Mouse (Mus musculus): ENCODE measurements around the gene Nrip1.

Nrip1 gene

GRCm38 (mm10) chr16:76372045-76372940, 1.3 kb downstream of the Nrip1 start:
- DNase-seq (ENCODE audit: low read depth, low spot score), result peak; percentile 57

- DNase-seq (ENCODE audit: low read depth, low spot score), result no peak
These were observed 2.1 kb downstream of the Nrip1 start for GRCm38 (mm10) chr16:76371614-76371917.

- DNase-seq (ENCODE audit: low read depth, low spot score), result no peak
These were observed 2.7 kb downstream of the Nrip1 start for GRCm38 (mm10) chr16:76370716-76371613.

- peak; percentile 47 for DNase-seq (ENCODE audit: low read depth, low spot score)
These were observed 3.4 kb downstream of the Nrip1 start for GRCm38 (mm10) chr16:76370041-76370715.

GRCm38 (mm10) chr16:76369236-76369635, 4.4 kb downstream of the Nrip1 start:
- no peak for DNase-seq (ENCODE audit: low read depth, low spot score)

- DNase-seq (ENCODE audit: low read depth, low spot score), result no peak
These were observed 6.2 kb downstream of the Nrip1 start for GRCm38 (mm10) chr16:76367261-76367908.

- no peak for DNase-seq (ENCODE audit: low read depth, low spot score)
These were observed 7.7 kb downstream of the Nrip1 start for GRCm38 (mm10) chr16:76365790-76366406.

GRCm38 (mm10) chr16:76365237-76365636, 8.4 kb downstream of the Nrip1 start:
- DNase-seq (ENCODE audit: low read depth, low spot score), result no peak

GRCm38 (mm10) chr16:76363641-76364040, 10.0 kb downstream of the Nrip1 start:
- DNase-seq (ENCODE audit: low read depth, low spot score), result no peak

- no peak for DNase-seq (ENCODE audit: low read depth, low spot score)
These were observed 10.6 kb downstream of the Nrip1 start for GRCm38 (mm10) chr16:76362982-76363381.

GRCm38 (mm10) chr16:76360441-76360840, 13.2 kb downstream of the Nrip1 start:
- DNase-seq (ENCODE audit: low read depth, low spot score), result no peak

GRCm38 (mm10) chr16:76358757-76359156, 14.9 kb downstream of the Nrip1 start:
- no peak for DNase-seq (ENCODE audit: low read depth, low spot score)

GRCm38 (mm10) chr16:76358128-76358748, 15.4 kb downstream of the Nrip1 start:
- DNase-seq (ENCODE audit: low read depth, low spot score), result no peak

- DNase-seq (ENCODE audit: low read depth, low spot score), result no peak
These were observed 16.5 kb downstream of the Nrip1 start for GRCm38 (mm10) chr16:76357155-76357554.

- no peak for DNase-seq (ENCODE audit: low read depth, low spot score)
These were observed 17.6 kb downstream of the Nrip1 start for GRCm38 (mm10) chr16:76355947-76356550.

- DNase-seq (ENCODE audit: low read depth, low spot score), result no peak
These were observed 18.4 kb downstream of the Nrip1 start for GRCm38 (mm10) chr16:76355267-76355666.

GRCm38 (mm10) chr16:76354841-76355240, 18.8 kb downstream of the Nrip1 start:
- no peak for DNase-seq (ENCODE audit: low read depth, low spot score)

GRCm38 (mm10) chr16:76354289-76354688, 19.3 kb downstream of the Nrip1 start:
- no peak for DNase-seq (ENCODE audit: low read depth, low spot score)

GRCm38 (mm10) chr16:76350922-76351321, 22.7 kb downstream of the Nrip1 start:
- no peak for DNase-seq (ENCODE audit: low read depth, low spot score)

- DNase-seq (ENCODE audit: low read depth, low spot score), result no peak
These were observed 24.6 kb downstream of the Nrip1 start for GRCm38 (mm10) chr16:76349053-76349452.

Measured in skeletal muscle tissue, adult 2 months (tissue).